Mouse (Mus musculus) cerebellum, adult 2 months (tissue): ENCODE measurements around the gene Slc4a4.

Experiments
- CTCF ChIP-seq: fragments of 200-500 bp; IDR thresholded peaks from 2 replicates; pipeline ENCODE4 v1.5.1; 2011; ENCODE audit warnings: low read depth, mild to moderate bottlenecking, control low read depth, low read length, moderate library complexity, borderline replicate concordance; ENCODE audit not compliant: insufficient read depth
- POLR2A ChIP-seq: fragments of 200-500 bp; IDR thresholded peaks from 2 replicates; pipeline ENCODE4 v1.6.1; 2011; ENCODE audit warnings: low read length, control low read depth, borderline replicate concordance; ENCODE audit not compliant: insufficient read depth

- TF ChIP-seq POLR2A (no peak), CTCF (no peak)
Measured at GRCm38 (mm10) chr5:88950337-88950736, 63.7 kb downstream of the Slc4a4 start.
